Mouse (Mus musculus): Measurements from ENCODE around the gene Arfrp1.

The Arfrp1 gene

GRCm38 (mm10) chr2:181377230-181377629, 12.0 kb upstream of the Arfrp1 start:
- no peak for DNase-seq (ENCODE audit: low spot score)

DNA sequence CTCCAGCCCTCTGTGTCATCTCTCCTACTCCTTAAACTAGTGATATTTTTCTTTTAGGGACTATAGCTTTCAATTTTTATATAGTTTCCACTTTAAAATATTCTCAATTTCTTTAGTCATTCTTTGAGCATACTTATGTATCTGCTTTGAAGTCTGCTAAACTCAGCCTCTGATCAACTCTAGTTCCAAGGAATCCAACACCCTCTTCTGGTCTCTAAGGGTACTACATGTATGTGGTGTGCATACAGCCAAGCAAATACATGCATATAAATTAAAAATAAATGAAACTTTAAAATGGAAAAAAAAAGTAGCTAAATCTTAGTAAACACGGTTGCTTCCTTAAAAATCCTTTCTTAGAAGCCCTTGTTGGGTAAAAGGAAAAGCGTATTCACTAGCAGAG, 10.6 kb upstream of the Arfrp1 start:
- DNase-seq (ENCODE audit: low spot score) = no peak

DNA sequence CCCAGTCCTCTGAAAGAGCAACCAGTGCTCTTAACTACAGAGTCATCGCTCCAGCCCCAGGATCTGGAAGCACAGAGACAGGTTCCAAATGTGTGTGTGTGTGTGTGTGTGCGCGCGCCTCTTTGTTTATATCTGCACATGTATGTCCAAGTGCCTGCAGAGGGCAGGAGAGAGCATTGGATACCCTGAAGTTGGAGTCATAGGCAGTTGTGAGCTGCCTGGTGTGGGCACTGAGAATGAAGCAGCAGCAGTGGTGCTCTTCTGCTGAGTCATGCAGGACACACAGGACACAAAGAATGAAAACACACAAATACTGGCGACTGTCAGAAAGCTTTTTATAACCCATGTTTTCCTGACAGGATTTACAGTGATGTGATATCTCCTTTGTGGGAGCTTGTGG, 4.8 kb upstream of the Arfrp1 start:
- no peak for DNase-seq (ENCODE audit: low spot score)

DNA sequence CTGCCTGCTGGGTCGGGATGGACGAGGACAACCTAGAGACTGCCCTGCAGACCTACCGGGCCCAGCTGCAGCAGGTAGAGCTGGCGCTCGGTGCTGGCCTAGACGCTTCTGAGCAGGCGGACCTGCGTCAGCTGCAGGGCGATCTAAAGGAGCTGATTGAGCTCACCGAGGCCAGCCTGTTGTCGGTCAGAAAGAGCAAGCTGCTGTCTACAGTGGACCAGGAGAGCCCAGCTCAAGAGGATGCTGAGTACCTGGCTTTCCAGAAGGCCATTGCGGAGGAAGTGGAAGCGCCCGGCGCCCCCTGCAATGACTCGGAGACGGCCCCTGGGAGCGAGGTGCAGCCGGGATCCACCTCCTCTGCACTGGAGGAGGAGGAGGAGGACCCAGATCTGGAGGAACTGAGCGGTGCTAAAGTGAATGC, 461 bp upstream of the Arfrp1 start:
- DNase-seq (ENCODE audit: low spot score) = no peak

- no peak for DNase-seq (ENCODE audit: low spot score)
These were observed 731 bp downstream of the Arfrp1 start for GRCm38 (mm10) chr2:181364487-181364859.

GRCm38 (mm10) chr2:181363946-181364345, 1.3 kb downstream of the Arfrp1 start:
- DNase-seq (ENCODE audit: low spot score) = no peak

GRCm38 (mm10) chr2:181356780-181357179, 8.4 kb downstream of the Arfrp1 start:
- DNase-seq (ENCODE audit: low spot score) = no peak

GRCm38 (mm10) chr2:181342766-181343165, 22.4 kb downstream of the Arfrp1 start:
- no peak for DNase-seq (ENCODE audit: low spot score)

DNA sequence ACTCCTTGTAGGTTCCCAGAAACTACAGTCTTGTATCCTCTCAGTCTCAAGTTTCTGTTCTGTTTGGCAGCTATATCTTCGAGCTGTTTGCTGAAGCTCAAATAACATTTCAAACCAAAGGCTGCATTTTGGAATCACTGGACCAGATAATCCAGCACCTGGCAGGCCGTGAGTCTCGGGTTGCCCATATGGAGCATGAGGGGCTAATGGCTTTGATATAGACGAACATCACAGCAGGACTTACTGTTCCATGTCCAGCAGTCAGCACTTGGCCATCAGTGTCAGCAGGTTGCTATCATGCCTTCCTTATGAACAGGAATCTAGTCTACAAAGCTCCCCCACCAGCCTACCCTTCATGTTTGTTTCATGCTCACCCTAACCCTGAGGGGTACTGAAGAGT, 24.8 kb downstream of the Arfrp1 start:
- no peak for DNase-seq (ENCODE audit: low spot score)

GRCm38 (mm10) chr2:181334023-181334422, 31.2 kb downstream of the Arfrp1 start:
- DNase-seq (ENCODE audit: low spot score) = peak; percentile 46

- DNase-seq (ENCODE audit: low spot score) = no peak
These were observed 32.7 kb downstream of the Arfrp1 start for GRCm38 (mm10) chr2:181332542-181332941.

GRCm38 (mm10) chr2:181326098-181326497, 39.1 kb downstream of the Arfrp1 start:
- DNase-seq (ENCODE audit: low spot score) = no peak

- no peak for DNase-seq (ENCODE audit: low spot score)
These were observed 43.1 kb downstream of the Arfrp1 start for GRCm38 (mm10) chr2:181322136-181322535.

GRCm38 (mm10) chr2:181320103-181320499, 45.1 kb downstream of the Arfrp1 start:
- no peak for DNase-seq (ENCODE audit: low spot score)

GRCm38 (mm10) chr2:181319248-181320102, 45.7 kb downstream of the Arfrp1 start, which contains the start of gene Rtel1:
TSS of gene Rtel1 (plus strand) at chr2:181319739.
- peak; percentile 78 for DNase-seq (ENCODE audit: low spot score)

- DNase-seq (ENCODE audit: low spot score) = peak; percentile 66
These were observed 51.0 kb downstream of the Arfrp1 start, which contains the start of gene Stmn3 for GRCm38 (mm10) chr2:181314080-181314810. TSS of gene Stmn3 (minus strand) at chr2:181314500.

GRCm38 (mm10) chr2:181313344-181314079, 51.7 kb downstream of the Arfrp1 start:
- no peak for DNase-seq (ENCODE audit: low spot score)

GRCm38 (mm10) chr2:181313006-181313343, 52.2 kb downstream of the Arfrp1 start:
- no peak for DNase-seq (ENCODE audit: low spot score)

- DNase-seq (ENCODE audit: low spot score) = no peak
These were observed 52.8 kb downstream of the Arfrp1 start for GRCm38 (mm10) chr2:181312435-181312834.
